Mouse (Mus musculus): Measurements from ENCODE around the gene Szrd1.
A peak's percentile ranks its signal among the peaks of the same experiment; 100 is the strongest.
"Not testable (repeated sequence)": the region's sequence is repeated elsewhere in the genome, so short reads cannot be mapped to it uniquely, and the experiment has no call there.

Szrd1 gene

GRCm38 (mm10) chr4:141147112-141148008 is 7.8 kb upstream of the Szrd1 start, which contains the start of gene Fbxo42:
Gene Fbxo42 (plus strand): TSS chr4:141147913.
- peak; percentile 74 for DNase-seq (ENCODE audit: low spot score)

GRCm38 (mm10) chr4:141146491-141147033 is 7.0 kb upstream of the Szrd1 start:
- DNase-seq (ENCODE audit: low spot score): no peak

GRCm38 (mm10) chr4:141145124-141145523 is 5.5 kb upstream of the Szrd1 start:
- not testable (repeated sequence) for DNase-seq (ENCODE audit: low spot score)

GRCm38 (mm10) chr4:141142285-141142811 is 2.8 kb upstream of the Szrd1 start:
- no peak for DNase-seq (ENCODE audit: low spot score)

- no peak for DNase-seq (ENCODE audit: low spot score)
Observed at GRCm38 (mm10) chr4:141140967-141141366, 1.4 kb upstream of the Szrd1 start.

GRCm38 (mm10) chr4:141140354-141140753 is 779 bp upstream of the Szrd1 start:
- not testable (repeated sequence) for DNase-seq (ENCODE audit: low spot score)

DNA sequence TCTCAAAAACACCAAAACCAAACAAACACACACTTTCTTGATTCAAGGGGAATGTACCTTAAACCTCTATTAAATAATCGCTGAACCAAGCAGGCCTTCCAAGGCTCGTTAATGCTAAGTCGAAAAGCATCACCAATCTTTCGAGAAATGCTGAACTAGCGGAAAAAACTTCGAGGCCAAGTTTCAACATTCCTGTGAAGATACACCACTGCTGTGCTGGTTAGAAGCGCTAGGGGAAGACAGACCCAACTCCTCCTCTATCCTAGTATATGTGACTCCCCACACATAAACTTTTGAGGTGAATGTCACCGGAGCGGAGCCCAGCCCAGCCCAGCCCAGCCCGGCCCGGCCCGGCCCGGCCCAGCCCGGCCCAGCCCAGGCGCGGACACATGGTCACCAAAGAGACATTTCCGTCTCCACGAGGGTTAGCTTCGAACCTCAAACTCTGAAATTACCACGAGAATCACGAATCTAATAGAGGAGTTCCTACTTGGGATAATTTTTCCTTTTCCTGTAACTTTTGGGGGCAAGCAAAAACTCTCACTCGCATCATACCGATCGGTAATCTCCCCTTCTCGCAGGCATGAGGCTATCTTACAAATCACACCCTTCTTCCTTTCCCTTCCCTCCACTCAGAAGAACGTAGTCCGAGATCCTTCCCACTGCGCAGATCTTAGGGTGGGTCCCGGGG is 1.0 kb downstream of the Szrd1 start:
- DNase-seq (ENCODE audit: low spot score): no peak

DNA sequence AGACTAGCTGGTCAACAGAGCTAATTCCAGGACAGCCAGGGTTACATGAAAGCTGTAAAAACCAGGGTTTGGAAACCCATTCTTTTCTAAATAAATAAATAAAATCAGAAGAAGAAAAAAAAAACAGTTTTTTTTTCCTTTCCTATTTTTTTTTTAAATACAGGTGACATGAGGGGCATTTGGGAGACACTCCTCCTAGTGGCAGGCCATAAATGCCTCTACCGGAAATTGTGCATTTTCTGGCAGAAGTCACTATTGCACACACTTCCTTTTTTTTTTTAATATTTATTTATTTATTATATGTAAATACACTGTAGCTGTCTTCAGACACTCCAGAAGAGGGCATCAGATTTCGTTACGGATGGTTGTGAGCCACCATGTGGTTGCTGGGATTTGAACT is 1.8 kb downstream of the Szrd1 start:
- not testable (repeated sequence) for DNase-seq (ENCODE audit: low spot score)

GRCm38 (mm10) chr4:141136126-141136525 is 3.4 kb downstream of the Szrd1 start:
- no peak for DNase-seq (ENCODE audit: low spot score)

- no peak for DNase-seq (ENCODE audit: low spot score)
Observed at GRCm38 (mm10) chr4:141134751-141135530, 4.6 kb downstream of the Szrd1 start.

- DNase-seq (ENCODE audit: low spot score): no peak
Observed at GRCm38 (mm10) chr4:141134031-141134441, 5.5 kb downstream of the Szrd1 start.

GRCm38 (mm10) chr4:141133227-141133626 is 6.3 kb downstream of the Szrd1 start:
- DNase-seq (ENCODE audit: low spot score): no peak

GRCm38 (mm10) chr4:141132191-141132590 is 7.4 kb downstream of the Szrd1 start:
- no peak for DNase-seq (ENCODE audit: low spot score)

GRCm38 (mm10) chr4:141131531-141132061 is 8.0 kb downstream of the Szrd1 start:
- DNase-seq (ENCODE audit: low spot score): no peak

DNA sequence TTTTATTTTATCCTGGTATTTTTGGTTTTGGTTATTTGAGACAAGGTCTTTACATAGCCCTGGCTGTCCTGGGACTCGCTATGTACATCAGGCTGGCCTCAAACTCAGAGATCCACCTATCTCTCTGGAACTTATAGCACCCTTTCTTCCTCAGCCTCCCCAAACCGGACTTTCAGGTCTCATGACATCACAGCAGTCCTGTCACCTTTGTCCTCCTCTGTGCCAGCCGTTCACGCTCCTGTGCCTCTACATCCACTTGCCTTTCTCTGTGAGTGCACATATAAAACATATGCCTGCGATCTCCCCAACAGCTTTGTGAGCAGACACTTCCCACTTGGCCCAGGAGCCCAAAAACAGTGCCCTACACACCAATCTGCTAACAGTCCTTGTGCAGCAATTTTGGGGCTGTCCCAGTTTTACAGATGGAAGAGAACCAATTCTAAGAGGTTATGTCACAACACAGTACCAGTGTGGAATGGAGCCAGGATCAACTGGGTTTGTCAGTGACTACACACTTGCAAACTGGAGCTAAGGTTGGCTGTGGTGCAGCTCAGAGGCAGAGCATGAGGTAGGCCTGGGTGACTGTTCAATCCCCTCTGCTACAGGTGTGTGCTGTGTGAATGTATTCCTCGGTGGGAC is 8.8 kb downstream of the Szrd1 start:
- DNase-seq (ENCODE audit: low spot score): no peak

- DNase-seq (ENCODE audit: low spot score): no peak
Observed at GRCm38 (mm10) chr4:141129190-141129710, 10.3 kb downstream of the Szrd1 start.

- no peak for DNase-seq (ENCODE audit: low spot score)
Observed at GRCm38 (mm10) chr4:141123065-141123464, 16.5 kb downstream of the Szrd1 start.

DNA sequence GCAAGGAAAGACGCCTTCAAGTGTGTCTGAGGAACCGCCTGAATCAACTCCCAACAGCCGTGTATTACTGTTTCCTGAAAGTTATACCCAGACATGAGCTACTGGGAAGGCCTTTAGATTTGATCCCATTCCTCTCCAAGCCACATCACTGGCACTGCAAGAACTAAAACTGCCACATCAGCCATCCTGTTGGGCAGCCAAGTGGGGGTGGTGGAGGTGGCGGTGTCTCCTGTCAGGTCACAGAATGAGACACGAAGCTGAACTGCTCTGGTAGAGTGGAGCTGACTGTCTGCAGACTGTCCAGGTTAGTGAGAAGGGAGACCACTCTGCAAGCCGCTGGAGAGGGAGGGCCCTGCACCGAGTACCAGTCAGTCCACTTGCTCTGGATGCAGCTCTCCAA is 16.9 kb downstream of the Szrd1 start:
- DNase-seq (ENCODE audit: low spot score): no peak

GRCm38 (mm10) chr4:141120700-141121099 is 18.9 kb downstream of the Szrd1 start:
- DNase-seq (ENCODE audit: low spot score): no peak

DNA sequence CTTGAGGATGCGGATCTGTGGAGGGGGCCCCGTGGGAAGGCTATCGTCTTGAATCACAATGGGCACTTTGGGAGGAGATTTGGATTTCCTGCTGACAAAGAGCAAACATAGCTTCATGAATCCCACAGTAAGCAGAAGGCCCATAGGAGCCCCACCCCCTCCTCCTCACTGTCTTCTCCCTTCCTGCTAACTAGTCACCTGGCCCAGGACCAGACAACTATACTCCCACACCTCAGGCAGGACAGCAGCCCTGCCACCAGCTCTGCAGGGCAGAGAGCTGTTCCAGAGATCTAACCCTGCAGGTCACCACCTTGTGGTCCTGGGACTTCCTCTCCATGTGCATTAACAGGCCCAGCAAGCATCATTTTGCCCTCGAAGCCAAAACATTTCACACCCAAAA is 20.9 kb downstream of the Szrd1 start:
- no peak for DNase-seq (ENCODE audit: low spot score)

- no peak for DNase-seq (ENCODE audit: low spot score)
Observed at GRCm38 (mm10) chr4:141115398-141115797, 24.2 kb downstream of the Szrd1 start.

Data from urinary bladder, postnatal 10 days (tissue).